Mouse (Mus musculus) liver, postnatal 0 days (tissue): ENCODE results near the gene Nup107. TPM values are rescaled to one million over a fixed set of nuclear protein-coding genes. Genes with fewer than 3 reads are reported as not detected.

Experiments used
- ATAC-seq: fragments of 200-750 bp; cut with Nextera tagmentation; 2 replicates; pipeline ENCODE4 v1.8.0; 2017; ENCODE audit warnings: mild to moderate bottlenecking, moderate library complexity
- DNase-seq: peaks from one replicate; pipeline ENCODE4 v3.0.0-alpha.2; 2016
- H3K27ac ChIP-seq: fragments of 300-500 bp; sonication (generic); 2 replicates; pipeline ENCODE4 v1.5.1; 2014; ENCODE audit warnings: antibody characterized with exemption, moderate library complexity, mild to moderate bottlenecking, low read depth
- H3K27me3 ChIP-seq: fragments of 300-500 bp; sonication (generic); 2 replicates; pipeline ENCODE4 v1.6.1; 2014; ENCODE audit warnings: low read length, control low read depth, mixed read lengths; ENCODE audit not compliant: insufficient read depth
- H3K36me3 ChIP-seq: fragments of 300-500 bp; sonication (generic); replicated peaks from 2 replicates; pipeline ENCODE4 v1.6.1; 2014; ENCODE audit warnings: mild to moderate bottlenecking, control low read depth, low read length, moderate library complexity, mixed read lengths; ENCODE audit not compliant: insufficient read depth
- H3K4me1 ChIP-seq: fragments of 300-500 bp; sonication (generic); 2 replicates; pipeline ENCODE4 v1.6.1; 2014; ENCODE audit warnings: antibody characterized with exemption, mild to moderate bottlenecking, control low read depth; ENCODE audit not compliant: insufficient read depth
- H3K4me2 ChIP-seq: fragments of 300-500 bp; sonication (generic); 2 replicates; pipeline ENCODE4 v1.6.1; 2014; ENCODE audit warnings: low read depth, mild to moderate bottlenecking, low read length, moderate library complexity, mixed read lengths
- H3K4me3 ChIP-seq: fragments of 300-500 bp; sonication (generic); 2 replicates; pipeline ENCODE4 v1.5.1; 2014; ENCODE audit warnings: low read depth, low read length
- H3K9ac ChIP-seq: fragments of 300-500 bp; sonication (generic); replicated peaks from 2 replicates; pipeline ENCODE4 v1.6.1; 2014; ENCODE audit warnings: mild to moderate bottlenecking, moderate library complexity
- H3K9me3 ChIP-seq: fragments of 300-500 bp; sonication (generic); 2 replicates; pipeline ENCODE4 v1.6.1; 2016; ENCODE audit warnings: mild to moderate bottlenecking, control low read depth, low read length, mixed read lengths
- CTCF ChIP-seq: sonication (generic); IDR thresholded peaks from 2 replicates; pipeline ENCODE4 v1.5.1; 2016; ENCODE audit warnings: antibody characterized with exemption, low read depth
- EP300 ChIP-seq: IDR thresholded peaks from 2 replicates; pipeline ENCODE4 v1.6.1; 2016; ENCODE audit warnings: antibody characterized with exemption, low read depth, mild to moderate bottlenecking
- WGBS: fragments of 180-500 bp; shearing (Covaris S2); extraction: QIAGEN DNeasy Blood & Tissue Kit; methylation state at CpG from one replicate; pipeline ENCODE4 v1.1.7; 2014; ENCODE audit not compliant: insufficient replicate concordance; 5-methylcytosine and 5-hydroxymethylcytosine counted together
- polyA plus RNA-seq: library from polyadenylated mRNA; unstranded; fragments of >200 nt; fragmentation: Nextera tagmentation; extraction: Ambion mirVana; gene quantifications from 2 replicates; pipeline ENCODE4 v1.2.1, GENCODE M21; 2015

The Nup107 gene
- polyA plus RNA-seq, 1 experiment from 2014 or later: 15.0 TPM

GRCm38 (mm10) chr10:117769541-117770285, 22.8 kb downstream of the Nup107 start:
- TF ChIP-seq EP300 (no peak), CTCF (no peak)
- Histone ChIP-seq H3K36me3 (peaks cover 71% of the 10 kb centered on the region), H3K9me3 (no peaks in the 10 kb centered on the region), H3K27me3 (no peaks in the 10 kb centered on the region), H3K4me3 (no peak overlapping the region), H3K4me2 (no peak overlapping the region), H3K9ac (no peak overlapping the region), H3K4me1 (no peaks in the 10 kb centered on the region), H3K27ac (no peak overlapping the region)
- DNase-seq (no peak), ATAC-seq (no peak)
- WGBS: 92% methylated on average over 9 of the region's 9 CpGs

GRCm38 (mm10) chr10:117768141-117768440, 24.4 kb downstream of the Nup107 start:
- TF ChIP-seq EP300 (no peak), CTCF (no peak)
- 92% methylated on average over 7 of the region's 7 CpGs for WGBS
- ATAC-seq: no peak
- no peak for DNase-seq
- H3K27me3 ChIP-seq: no peaks in the 10 kb centered on the region
- no peaks in the 10 kb centered on the region for H3K9me3 ChIP-seq
- H3K4me1 ChIP-seq: no peaks in the 10 kb centered on the region
- no peak overlapping the region for H3K4me2 ChIP-seq
- no peak overlapping the region for H3K9ac ChIP-seq
- no peak overlapping the region for H3K27ac ChIP-seq
- H3K4me3 ChIP-seq: no peak overlapping the region
- H3K36me3 ChIP-seq: peaks cover 69% of the 10 kb centered on the region

- ATAC-seq: no peak
- no peaks in the 10 kb centered on the region for H3K27me3 ChIP-seq
- H3K4me2 ChIP-seq: no peak overlapping the region
- WGBS: 92% methylated on average over 10 of the region's 10 CpGs
- peaks cover 66% of the 10 kb centered on the region for H3K36me3 ChIP-seq
- H3K4me1 ChIP-seq: no peaks in the 10 kb centered on the region
- H3K9ac ChIP-seq: no peak overlapping the region
- TF ChIP-seq CTCF: no peak
- no peak for TF ChIP-seq EP300
- H3K27ac ChIP-seq: no peak overlapping the region
- no peak for DNase-seq
- H3K9me3 ChIP-seq: no peaks in the 10 kb centered on the region
- H3K4me3 ChIP-seq: no peak overlapping the region
Measured at GRCm38 (mm10) chr10:117767286-117768140, 25.0 kb downstream of the Nup107 start.

GRCm38 (mm10) chr10:117766896-117767160, 25.7 kb downstream of the Nup107 start:
- TF ChIP-seq CTCF (no peak), EP300 (no peak)
- ATAC-seq (no peak), DNase-seq (no peak)
- no peak overlapping the region for H3K4me3 ChIP-seq
- H3K4me1 ChIP-seq: no peaks in the 10 kb centered on the region
- no peak overlapping the region for H3K4me2 ChIP-seq
- H3K36me3 ChIP-seq: peaks cover 62% of the 10 kb centered on the region
- WGBS: 93% methylated on average over 5 of the region's 5 CpGs
- no peaks in the 10 kb centered on the region for H3K9me3 ChIP-seq
- no peaks in the 10 kb centered on the region for H3K27me3 ChIP-seq
- H3K27ac ChIP-seq: no peak overlapping the region
- no peak overlapping the region for H3K9ac ChIP-seq

- no peaks in the 10 kb centered on the region for H3K27me3 ChIP-seq
- DNase-seq (no peak), ATAC-seq (no peak)
- H3K4me2 ChIP-seq: no peak overlapping the region
- H3K4me1 ChIP-seq: no peaks in the 10 kb centered on the region
- no peaks in the 10 kb centered on the region for H3K9me3 ChIP-seq
- H3K36me3 ChIP-seq: peaks cover 62% of the 10 kb centered on the region
- WGBS: 84% methylated on average over 16 of the region's 16 CpGs
- H3K27ac ChIP-seq: no peak overlapping the region
- H3K4me3 ChIP-seq: no peak overlapping the region
- TF ChIP-seq EP300 (no peak), CTCF (no peak)
- no peak overlapping the region for H3K9ac ChIP-seq
Measured at GRCm38 (mm10) chr10:117766111-117766895, 26.2 kb downstream of the Nup107 start.

- TF ChIP-seq EP300 (no peak), CTCF (no peak)
- 92% methylated on average over 11 of the region's 11 CpGs for whole genome bisulfite sequencing
- no peaks in the 10 kb centered on the region for H3K9me3 ChIP-seq
- no peaks in the 10 kb centered on the region for H3K4me1 ChIP-seq
- no peak overlapping the region for H3K27ac ChIP-seq
- no peak overlapping the region for H3K4me3 ChIP-seq
- no peaks in the 10 kb centered on the region for H3K27me3 ChIP-seq
- DNase-seq (no peak), ATAC-seq (no peak)
- H3K4me2 ChIP-seq: no peak overlapping the region
- H3K36me3 ChIP-seq: peaks cover 62% of the 10 kb centered on the region
- H3K9ac ChIP-seq: no peak overlapping the region
Measured at GRCm38 (mm10) chr10:117765116-117765894, 27.2 kb downstream of the Nup107 start.
